Mouse (Mus musculus): Measurements from ENCODE around the gene Met. TPM values are rescaled to one million over a fixed set of nuclear protein-coding genes. Genes with fewer than 3 reads are reported as not detected.

The Met gene
- total RNA-seq, 1 experiment: 7.6 TPM

DNA sequence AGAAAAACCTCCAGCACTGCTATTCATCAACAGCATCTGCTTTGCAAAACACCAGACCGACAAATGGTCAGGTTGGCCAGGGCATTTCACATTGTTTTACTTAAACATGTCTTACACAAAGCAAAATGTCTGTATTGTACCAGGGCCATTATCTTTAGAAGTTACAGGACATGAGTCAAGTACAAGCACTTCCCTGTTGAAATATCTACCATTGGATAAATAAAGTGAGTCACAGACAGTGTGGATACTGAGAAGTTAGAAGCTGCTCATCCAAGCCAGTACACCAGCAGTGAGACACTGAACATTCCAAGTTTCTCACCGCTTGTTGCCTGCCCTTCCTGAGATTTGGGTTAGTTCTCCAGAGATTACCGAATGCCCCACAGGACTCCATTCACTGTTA, 86.0 kb downstream of the Met start:
- Histone ChIP-seq H3K36me3 (ENCODE audit: control insufficient read depth, insufficient read depth, low read length, poor library complexity, severe bottlenecking) (no peaks in the 10 kb centered on the region), H3K9me3 (ENCODE audit: control insufficient read depth, insufficient read depth, low read depth, low read length) (no peaks in the 10 kb centered on the region), H3K9ac (ENCODE audit: insufficient read depth, low read depth, low read length, poor library complexity, severe bottlenecking) (no peak overlapping the region), H3K27ac (ENCODE audit: insufficient read depth, low read depth, low read length, poor library complexity, severe bottlenecking) (no peak overlapping the region), H3K4me3 (ENCODE audit: insufficient read depth in 1 of 2, low read depth in 1 of 2, low read length in 2 of 2, poor library complexity in 1 of 2, severe bottlenecking in 1 of 2) (no peak overlapping the region), H3K4me1 (ENCODE audit: control insufficient read depth in 2 of 2, insufficient read depth in 2 of 2, low read length in 2 of 2, poor library complexity in 1 of 2) (no peaks in the 10 kb centered on the region)
- DNase-seq (ENCODE audit: low read depth, low spot score): no peak
- in situ Hi-C loops (cut with MboI; ENCODE audit: low sequenced_read_pairs in 2 of 2, unreplicated experiment in 2 of 2): no loop called here
- TF ChIP-seq HCFC1 (IDR thresholded peaks at IDR 0.05; ENCODE audit: borderline replicate concordance, insufficient read depth, low read length): no peak
- no peak for TF ChIP-seq ZC3H11A (IDR thresholded peaks at IDR 0.05; ENCODE audit: borderline replicate concordance, low read depth, low read length)
- no peak for TF ChIP-seq ZNF384 (IDR thresholded peaks at IDR 0.05; ENCODE audit: low read depth, low read length)
- no peak for TF ChIP-seq CHD2 (IDR thresholded peaks at IDR 0.05; ENCODE audit: low read depth, low read length)
- TF ChIP-seq MAFK (IDR thresholded peaks at IDR 0.05; ENCODE audit: insufficient read depth, low read depth, low read length): no peak

DNA sequence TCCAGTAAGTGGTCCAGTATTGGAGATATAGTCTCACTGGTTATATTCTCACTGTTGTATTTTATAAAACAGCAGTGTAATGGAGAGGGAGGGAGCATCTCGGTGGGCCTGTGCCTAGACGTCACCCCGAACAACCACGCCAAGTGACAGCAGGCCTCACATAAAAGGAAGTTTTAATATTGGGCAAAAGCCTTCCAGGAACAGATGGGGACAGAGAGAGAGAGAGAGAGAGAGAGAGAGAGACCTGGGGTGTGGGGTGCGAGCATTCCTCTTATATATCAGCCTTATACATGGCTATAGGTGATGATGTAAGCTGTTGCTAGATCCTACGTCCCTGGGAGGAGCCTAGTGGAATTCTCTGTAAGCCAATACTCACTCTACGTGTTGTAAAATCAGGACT, 90.7 kb downstream of the Met start:
- Histone ChIP-seq H3K36me3 (ENCODE audit: control insufficient read depth, insufficient read depth, low read length, poor library complexity, severe bottlenecking) (no peaks in the 10 kb centered on the region), H3K9ac (ENCODE audit: insufficient read depth, low read depth, low read length, poor library complexity, severe bottlenecking) (no peak overlapping the region), H3K9me3 (ENCODE audit: control insufficient read depth, insufficient read depth, low read depth, low read length) (no peaks in the 10 kb centered on the region), H3K27ac (ENCODE audit: insufficient read depth, low read depth, low read length, poor library complexity, severe bottlenecking) (no peak overlapping the region), H3K4me3 (ENCODE audit: insufficient read depth in 1 of 2, low read depth in 1 of 2, low read length in 2 of 2, poor library complexity in 1 of 2, severe bottlenecking in 1 of 2) (no peak overlapping the region), H3K4me1 (ENCODE audit: control insufficient read depth in 2 of 2, insufficient read depth in 2 of 2, low read length in 2 of 2, poor library complexity in 1 of 2) (no peaks in the 10 kb centered on the region)
- in situ Hi-C loops (cut with MboI; ENCODE audit: low sequenced_read_pairs in 2 of 2, unreplicated experiment in 2 of 2): no loop called here
- TF ChIP-seq ZNF384 (IDR thresholded peaks at IDR 0.05; ENCODE audit: low read depth, low read length) (no peak), ZC3H11A (IDR thresholded peaks at IDR 0.05; ENCODE audit: borderline replicate concordance, low read depth, low read length) (no peak), CHD2 (IDR thresholded peaks at IDR 0.05; ENCODE audit: low read depth, low read length) (no peak), HCFC1 (IDR thresholded peaks at IDR 0.05; ENCODE audit: borderline replicate concordance, insufficient read depth, low read length) (no peak), MAFK (IDR thresholded peaks at IDR 0.05; ENCODE audit: insufficient read depth, low read depth, low read length) (no peak)
- DNase-seq (ENCODE audit: low read depth, low spot score): no peak

DNA sequence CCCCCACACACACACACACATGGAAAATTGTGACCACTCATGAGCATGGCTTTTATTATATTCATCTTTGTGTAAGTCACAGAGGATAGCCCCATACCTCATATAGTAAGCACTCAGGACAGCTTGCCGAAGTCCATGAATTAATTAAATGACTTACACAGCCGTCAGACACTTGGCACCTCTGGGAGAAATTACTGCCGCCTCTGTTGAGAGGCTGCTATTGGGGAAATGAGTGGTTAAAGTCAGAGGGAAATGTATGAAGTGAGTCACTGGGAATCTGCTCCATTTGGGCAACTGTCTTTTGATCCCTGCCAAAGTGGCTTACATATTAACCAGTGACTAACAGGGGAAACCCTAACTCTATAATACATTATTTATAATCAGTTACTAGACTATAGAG, 91.2 kb downstream of the Met start:
- H3K9me3 ChIP-seq (ENCODE audit: control insufficient read depth, insufficient read depth, low read depth, low read length): no peaks in the 10 kb centered on the region
- no peak overlapping the region for H3K9ac ChIP-seq (ENCODE audit: insufficient read depth, low read depth, low read length, poor library complexity, severe bottlenecking)
- H3K27ac ChIP-seq (ENCODE audit: insufficient read depth, low read depth, low read length, poor library complexity, severe bottlenecking): no peak overlapping the region
- TF ChIP-seq CHD2 (IDR thresholded peaks at IDR 0.05; ENCODE audit: low read depth, low read length) (no peak), ZNF384 (IDR thresholded peaks at IDR 0.05; ENCODE audit: low read depth, low read length) (no peak), MAFK (IDR thresholded peaks at IDR 0.05; ENCODE audit: insufficient read depth, low read depth, low read length) (no peak), ZC3H11A (IDR thresholded peaks at IDR 0.05; ENCODE audit: borderline replicate concordance, low read depth, low read length) (no peak), HCFC1 (IDR thresholded peaks at IDR 0.05; ENCODE audit: borderline replicate concordance, insufficient read depth, low read length) (no peak)
- H3K4me3 ChIP-seq (ENCODE audit: insufficient read depth in 1 of 2, low read depth in 1 of 2, low read length in 2 of 2, poor library complexity in 1 of 2, severe bottlenecking in 1 of 2): no peak overlapping the region
- H3K4me1 ChIP-seq (ENCODE audit: control insufficient read depth in 2 of 2, insufficient read depth in 2 of 2, low read length in 2 of 2, poor library complexity in 1 of 2): no peaks in the 10 kb centered on the region
- H3K36me3 ChIP-seq (ENCODE audit: control insufficient read depth, insufficient read depth, low read length, poor library complexity, severe bottlenecking): no peaks in the 10 kb centered on the region
- DNase-seq (ENCODE audit: low read depth, low spot score): no peak
- in situ Hi-C loops (cut with MboI; ENCODE audit: low sequenced_read_pairs in 2 of 2, unreplicated experiment in 2 of 2): no loop called here

DNA sequence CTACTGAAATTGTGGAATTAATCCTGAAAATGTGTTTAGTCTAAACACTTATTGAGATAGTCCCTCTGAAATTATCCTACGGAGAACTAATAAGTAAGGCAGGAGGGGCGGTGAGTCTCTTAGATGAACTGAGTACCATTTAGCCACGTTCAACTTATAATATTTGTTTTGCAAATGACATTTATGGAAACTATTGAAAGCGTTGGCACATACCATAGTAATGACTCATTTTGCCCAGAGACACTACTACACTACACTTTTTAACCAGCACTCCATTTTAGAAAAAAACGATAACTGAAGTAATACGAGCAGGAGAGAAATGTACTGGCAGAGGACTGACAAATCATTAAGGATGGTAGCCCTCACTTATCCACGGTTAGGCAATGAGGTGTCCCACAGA, 92.1 kb downstream of the Met start:
- Histone ChIP-seq H3K36me3 (ENCODE audit: control insufficient read depth, insufficient read depth, low read length, poor library complexity, severe bottlenecking) (no peaks in the 10 kb centered on the region), H3K27ac (ENCODE audit: insufficient read depth, low read depth, low read length, poor library complexity, severe bottlenecking) (no peak overlapping the region), H3K9me3 (ENCODE audit: control insufficient read depth, insufficient read depth, low read depth, low read length) (no peaks in the 10 kb centered on the region), H3K9ac (ENCODE audit: insufficient read depth, low read depth, low read length, poor library complexity, severe bottlenecking) (no peak overlapping the region), H3K4me3 (ENCODE audit: insufficient read depth in 1 of 2, low read depth in 1 of 2, low read length in 2 of 2, poor library complexity in 1 of 2, severe bottlenecking in 1 of 2) (no peak overlapping the region), H3K4me1 (ENCODE audit: control insufficient read depth in 2 of 2, insufficient read depth in 2 of 2, low read length in 2 of 2, poor library complexity in 1 of 2) (no peaks in the 10 kb centered on the region)
- no peak for DNase-seq (ENCODE audit: low read depth, low spot score)
- in situ Hi-C loops (cut with MboI; ENCODE audit: low sequenced_read_pairs in 2 of 2, unreplicated experiment in 2 of 2): no loop called here
- TF ChIP-seq CHD2 (IDR thresholded peaks at IDR 0.05; ENCODE audit: low read depth, low read length): no peak
- TF ChIP-seq ZNF384 (IDR thresholded peaks at IDR 0.05; ENCODE audit: low read depth, low read length): no peak
- no peak for TF ChIP-seq MAFK (IDR thresholded peaks at IDR 0.05; ENCODE audit: insufficient read depth, low read depth, low read length)
- TF ChIP-seq ZC3H11A (IDR thresholded peaks at IDR 0.05; ENCODE audit: borderline replicate concordance, low read depth, low read length): no peak
- no peak for TF ChIP-seq HCFC1 (IDR thresholded peaks at IDR 0.05; ENCODE audit: borderline replicate concordance, insufficient read depth, low read length)

DNA sequence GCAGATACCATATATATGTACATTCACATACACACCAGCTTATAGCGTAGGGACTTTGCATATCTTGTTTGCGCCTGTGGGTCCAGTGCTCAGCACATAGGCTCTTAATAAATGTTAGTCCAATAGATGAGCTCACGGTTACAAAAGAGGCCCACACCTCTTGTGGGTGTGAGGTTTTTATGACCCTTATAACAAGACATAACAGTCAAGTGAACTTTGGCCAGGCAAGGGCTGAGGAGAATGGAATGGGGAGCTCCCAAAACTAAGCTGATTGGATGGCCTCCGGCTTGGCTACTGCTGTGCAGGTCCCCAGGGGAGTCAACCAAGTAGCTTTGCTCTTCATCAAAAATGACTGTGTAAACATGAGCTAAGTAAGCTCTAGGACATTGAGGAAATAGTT, 96.1 kb downstream of the Met start:
- H3K4me1 ChIP-seq (ENCODE audit: control insufficient read depth in 2 of 2, insufficient read depth in 2 of 2, low read length in 2 of 2, poor library complexity in 1 of 2): no peaks in the 10 kb centered on the region; a peak in 1 of 4 replicates
- H3K4me3 ChIP-seq (ENCODE audit: insufficient read depth in 1 of 2, low read depth in 1 of 2, low read length in 2 of 2, poor library complexity in 1 of 2, severe bottlenecking in 1 of 2): no peak overlapping the region
- H3K9me3 ChIP-seq (ENCODE audit: control insufficient read depth, insufficient read depth, low read depth, low read length): no peaks in the 10 kb centered on the region
- no peak for DNase-seq (ENCODE audit: low read depth, low spot score)
- no peak for TF ChIP-seq MAFK (IDR thresholded peaks at IDR 0.05; ENCODE audit: insufficient read depth, low read depth, low read length)
- TF ChIP-seq ZNF384 (IDR thresholded peaks at IDR 0.05; ENCODE audit: low read depth, low read length): no peak
- no peak for TF ChIP-seq ZC3H11A (IDR thresholded peaks at IDR 0.05; ENCODE audit: borderline replicate concordance, low read depth, low read length)
- TF ChIP-seq CHD2 (IDR thresholded peaks at IDR 0.05; ENCODE audit: low read depth, low read length): no peak
- TF ChIP-seq HCFC1 (IDR thresholded peaks at IDR 0.05; ENCODE audit: borderline replicate concordance, insufficient read depth, low read length): no peak
- no peak overlapping the region for H3K9ac ChIP-seq (ENCODE audit: insufficient read depth, low read depth, low read length, poor library complexity, severe bottlenecking)
- H3K27ac ChIP-seq (ENCODE audit: insufficient read depth, low read depth, low read length, poor library complexity, severe bottlenecking): no peak overlapping the region
- H3K36me3 ChIP-seq (ENCODE audit: control insufficient read depth, insufficient read depth, low read length, poor library complexity, severe bottlenecking): no peaks in the 10 kb centered on the region
- in situ Hi-C loops (cut with MboI; ENCODE audit: low sequenced_read_pairs in 2 of 2, unreplicated experiment in 2 of 2): no loop called here

All from ES-E14 (cell line).